8 mouse cellular contexts compared by ENCODE assay signal in the genomic region with DNA sequence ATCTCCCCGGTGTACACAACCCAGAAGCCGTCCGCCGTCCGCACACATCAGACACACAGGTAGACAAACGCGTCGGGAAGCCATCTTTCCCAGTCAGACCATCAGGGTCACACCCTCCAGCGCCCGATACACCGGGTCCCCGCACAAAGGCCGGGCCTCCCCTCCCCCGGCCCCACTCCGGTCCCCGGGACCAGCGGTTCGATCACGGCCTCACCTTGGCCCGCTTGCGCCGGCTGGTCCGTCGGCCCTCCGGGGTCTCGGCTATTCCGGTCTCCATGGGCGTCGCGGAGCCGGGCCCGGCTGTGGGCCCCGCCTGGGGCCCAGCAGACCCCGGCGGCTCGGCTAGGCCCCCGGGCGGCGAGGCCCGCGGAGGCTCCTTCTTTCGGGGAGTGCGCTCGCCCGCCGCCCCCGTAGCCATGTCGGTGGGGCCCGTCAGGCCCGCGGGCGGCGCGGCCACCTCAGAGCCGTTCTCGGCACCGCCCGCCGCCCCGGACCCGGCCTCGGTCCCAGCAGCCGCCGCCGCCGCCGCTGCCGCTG. TPM values are rescaled to one million over a fixed set of nuclear protein-coding genes. Genes with fewer than 3 reads are reported as not detected.
DNase-seq lines count a peak whose midpoint lies in the region; ATAC-seq and TF ChIP-seq lines count a peak whose summit lies in the region.

No protein-coding gene starts in this region.

- H3K27me3 ChIP-seq in intestine, embryonic 16.5 days (replicated peaks; ENCODE audit: control insufficient read depth, insufficient read depth, low read length) = no peaks in the 10 kb centered on the region
- H3K27me3 ChIP-seq in liver, embryonic 12.5 days (replicated peaks) = no peaks in the 10 kb centered on the region
- no peaks in the 10 kb centered on the region for H3K27me3 ChIP-seq in thymus, adult 2 months (ENCODE audit: control insufficient read depth, insufficient read depth, low read length)

- H3K9ac ChIP-seq in intestine, embryonic 16.5 days (ENCODE audit: low read depth, low read length) = peak overlapping the region; percentile 99
- H3K9ac ChIP-seq in liver, embryonic 12.5 days = peak overlapping the region; percentile 99

- H3K27ac ChIP-seq in intestine, embryonic 16.5 days (ENCODE audit: low read length) = peak overlapping the region; percentile 89
- H3K27ac ChIP-seq in liver, embryonic 12.5 days = peak overlapping the region; percentile 91
- H3K27ac ChIP-seq in thymus, adult 2 months (ENCODE audit: control insufficient read depth, insufficient read depth, low read length) = peak overlapping the region; percentile 6; the same call in 1 of the 2 replicates

- H3K4me3 ChIP-seq in intestine, embryonic 16.5 days (ENCODE audit: low read length) = peak overlapping the region; percentile 93
- H3K4me3 ChIP-seq in liver, embryonic 12.5 days = peak overlapping the region; percentile 98
- H3K4me3 ChIP-seq in thymus, adult 2 months (ENCODE audit: control insufficient read depth, insufficient read depth, low read length) = peak overlapping the region; percentile 96

- TF ChIP-seq POLR2A in thymus, adult 2 months (IDR thresholded peaks at IDR 0.05; ENCODE audit: control insufficient read depth, extremely low read depth, insufficient read depth, low read length, poor library complexity) = no peak

- no peaks in the 10 kb centered on the region for H3K36me3 ChIP-seq in intestine, embryonic 16.5 days (ENCODE audit: control insufficient read depth, insufficient read depth, low read length)
- H3K36me3 ChIP-seq in liver, embryonic 12.5 days = no peaks in the 10 kb centered on the region
- H3K36me3 ChIP-seq in thymus, adult 2 months (ENCODE audit: control insufficient read depth, insufficient read depth, low read length) = no peaks in the 10 kb centered on the region

- DNase-seq in 416B (ENCODE audit: low read depth) (peak; percentile 57), R1 (ENCODE audit: low read depth, low spot score) (peak; percentile 82)
- DNase-seq in cerebellum, postnatal 25 days = peak; percentile 62 to 70
- DNase-seq in gastrocnemius, postnatal 10 days = peak; percentile 45
- peak; percentile 79 for DNase-seq in neural tube, embryonic 10.5 days (ENCODE audit: extremely low spot score, low spot score)
- peak; percentile 45 for DNase-seq in thymus, adult 2 months

- H3K4me2 ChIP-seq in intestine, embryonic 16.5 days (ENCODE audit: low read depth, low read length) = peak overlapping the region; percentile 68
- peak overlapping the region; percentile 78 for H3K4me2 ChIP-seq in liver, embryonic 12.5 days

- peaks cover 12% of the 10 kb centered on the region; the same call in 1 of the 2 replicates for H3K4me1 ChIP-seq in intestine, embryonic 16.5 days (ENCODE audit: control insufficient read depth, insufficient read depth, low read length)
- H3K4me1 ChIP-seq in liver, embryonic 12.5 days = peaks cover 32% of the 10 kb centered on the region
- peaks cover 8% of the 10 kb centered on the region for H3K4me1 ChIP-seq in thymus, adult 2 months (replicated peaks; ENCODE audit: control insufficient read depth, insufficient read depth, low read length)

- TF ChIP-seq CTCF in thymus, adult 2 months (IDR thresholded peaks at IDR 0.05; ENCODE audit: borderline replicate concordance, control insufficient read depth, extremely low read depth, insufficient read depth, low read length, poor library complexity) = no peak

- ATAC-seq in intestine, embryonic 16.5 days = peak; percentile 68
- ATAC-seq in liver, embryonic 12.5 days = peak; percentile 68

- WGBS in intestine, embryonic 16.5 days = under 1% methylated on average over 50 of the region's 68 CpGs
- WGBS in liver, embryonic 12.5 days (ENCODE audit: insufficient replicate concordance) = under 1% methylated on average over 47 of the region's 68 CpGs
- WGBS in thymus, adult 2 months = 2% methylated on average over 68 of the region's 68 CpGs

- H3K9me3 ChIP-seq in intestine, embryonic 16.5 days (ENCODE audit: control insufficient read depth, low read length) = no peaks in the 10 kb centered on the region
- no peaks in the 10 kb centered on the region for H3K9me3 ChIP-seq in liver, embryonic 12.5 days (replicated peaks)

RNA-seq across cellular contexts. Expression of a gene that starts 0.4 kb away (rescaled TPM):
- total RNA-seq in gastrocnemius, postnatal 10 days (2021) = 10 to 100 TPM; 28.9 to 36.7 TPM
- polyA plus RNA-seq in intestine, embryonic 16.5 days (2015; fragmentation: Nextera tagmentation; extraction: Ambion mirVana) = 14.0 and 14.3 TPM in 2 replicates
- 31.3 and 31.9 TPM in 2 replicates for polyA plus RNA-seq in liver, embryonic 12.5 days (2016; fragmentation: Nextera tagmentation; extraction: Ambion mirVana)
- 64.3 and 70.4 TPM in 2 replicates for polyA plus RNA-seq in thymus, adult 2 months (2012; rRNA removed)

RNA-seq across cellular contexts. Expression of a gene that starts 8.2 kb away (rescaled TPM):
- total RNA-seq in gastrocnemius, postnatal 10 days (2021) = not detected
- polyA plus RNA-seq in intestine, embryonic 16.5 days (2015; fragmentation: Nextera tagmentation; extraction: Ambion mirVana) = not detected in 2 replicates
- polyA plus RNA-seq in liver, embryonic 12.5 days (2016; fragmentation: Nextera tagmentation; extraction: Ambion mirVana) = not detected in 2 replicates
- polyA plus RNA-seq in thymus, adult 2 months (2012; rRNA removed) = not detected in 2 replicates

RNA-seq across cellular contexts. Expression of a gene that starts 20.3 kb away (rescaled TPM):
- not detected for total RNA-seq in gastrocnemius, postnatal 10 days (2021)
- not detected in 2 replicates for polyA plus RNA-seq in intestine, embryonic 16.5 days (2015; fragmentation: Nextera tagmentation; extraction: Ambion mirVana)
- not detected in 2 replicates for polyA plus RNA-seq in liver, embryonic 12.5 days (2016; fragmentation: Nextera tagmentation; extraction: Ambion mirVana)
- polyA plus RNA-seq in thymus, adult 2 months (2012; rRNA removed) = 1.1 and 1.2 TPM in 2 replicates

Comparison
In these comparisons a context has a peak if more than half of its experiments do, and no peak if none do; other contexts are left out.
1. Peak in every context shown above with its lines: DNase-seq, ATAC-seq, H3K4me3 ChIP-seq and H3K27ac ChIP-seq.
2. H3K27ac ChIP-seq: peak in every context shown above with its lines; median percentile 91 in liver, embryonic 12.5 days; 89 in intestine, embryonic 16.5 days; 6 in thymus, adult 2 months.